Mouse (Mus musculus) stomach, postnatal 0 days (tissue): ENCODE results near the gene Mdga1. TPM values are rescaled to one million over a fixed set of nuclear protein-coding genes. Genes with fewer than 3 reads are reported as not detected.

Experiments used
- ATAC-seq: fragments of 200-750 bp; cut with Nextera tagmentation; 2 replicates; pipeline ENCODE4 v1.8.0; 2017; ENCODE audit not compliant: low FRiP score, low TSS enrichment
- DNase-seq: peaks from one replicate; pipeline ENCODE4 v3.0.0-alpha.2; 2016; ENCODE audit warnings: low spot score
- H3K27ac ChIP-seq: fragments of 300-500 bp; sonication (generic); replicated peaks from 2 replicates; pipeline ENCODE4 v1.5.1; 2014; ENCODE audit warnings: mild to moderate bottlenecking, control low read depth
- H3K27me3 ChIP-seq: fragments of 300-500 bp; sonication (generic); 2 replicates; pipeline ENCODE4 v1.6.1; 2014; ENCODE audit warnings: low read length; ENCODE audit not compliant: control insufficient read depth, insufficient read depth
- H3K36me3 ChIP-seq: fragments of 300-500 bp; sonication (generic); 2 replicates; pipeline ENCODE4 v1.6.1; 2014; ENCODE audit warnings: low read length, mixed read lengths; ENCODE audit not compliant: control insufficient read depth, insufficient read depth
- H3K4me1 ChIP-seq: fragments of 300-500 bp; sonication (generic); replicated peaks from 2 replicates; pipeline ENCODE4 v1.6.1; 2014; ENCODE audit warnings: antibody characterized with exemption; ENCODE audit not compliant: control insufficient read depth, insufficient read depth
- H3K4me2 ChIP-seq: fragments of 300-500 bp; sonication (generic); replicated peaks from 2 replicates; pipeline ENCODE4 v1.6.1; 2014; ENCODE audit warnings: low read depth, mild to moderate bottlenecking, control low read depth, moderate library complexity
- H3K4me3 ChIP-seq: fragments of 300-500 bp; sonication (generic); 2 replicates; pipeline ENCODE4 v1.5.1; 2014; ENCODE audit warnings: low read depth, low read length, control low read depth
- H3K9ac ChIP-seq: fragments of 300-500 bp; sonication (generic); 2 replicates; pipeline ENCODE4 v1.6.1; 2014; ENCODE audit warnings: mild to moderate bottlenecking, low read length, control low read depth, mixed read lengths
- H3K9me3 ChIP-seq: fragments of 300-500 bp; sonication (generic); 2 replicates; pipeline ENCODE4 v1.6.1; 2016; ENCODE audit warnings: low read length; ENCODE audit not compliant: control insufficient read depth
- CTCF ChIP-seq: IDR thresholded peaks from 2 replicates; pipeline ENCODE4 v1.5.1; 2016; ENCODE audit warnings: antibody characterized with exemption, low read depth, mild to moderate bottlenecking, moderate library complexity
- EP300 ChIP-seq: optimal IDR thresholded peaks from 2 replicates; pipeline ENCODE3; 2016; ENCODE audit warnings: antibody characterized with exemption
- WGBS: fragments of 180-500 bp; shearing (Covaris S2); extraction: QIAGEN DNeasy Blood & Tissue Kit; methylation state at CpG from one replicate; pipeline ENCODE4 v1.1.7; 2014; 5-methylcytosine and 5-hydroxymethylcytosine counted together
- polyA plus RNA-seq: library from polyadenylated mRNA; unstranded; fragments of >200 nt; fragmentation: Nextera tagmentation; extraction: Ambion mirVana; gene quantifications from 2 replicates; pipeline ENCODE4 v1.2.1, GENCODE M21; 2015

Mdga1 gene
- polyA plus RNA-seq, 1 experiment from 2014 or later: 2.1 TPM

DNA sequence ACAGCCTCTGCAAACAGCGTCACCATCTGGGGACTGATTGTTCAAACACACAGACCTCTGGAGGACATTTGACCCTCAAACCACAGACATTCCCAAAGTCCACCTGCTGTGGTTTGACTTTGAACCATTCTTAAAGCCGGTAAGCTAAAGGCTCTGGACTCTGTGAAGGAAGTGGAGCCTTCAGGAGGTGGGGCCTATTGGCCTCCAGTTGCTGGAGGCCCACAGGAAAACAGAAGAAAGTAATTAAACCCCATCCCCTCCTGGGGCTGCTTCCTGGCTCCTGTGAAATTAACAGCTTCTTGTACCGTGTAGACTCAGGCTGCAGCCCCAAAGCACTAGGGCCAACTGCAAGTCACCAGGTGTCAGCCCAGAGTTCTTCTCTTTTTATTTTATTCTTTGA is 52.9 kb downstream of the Mdga1 start:
- TF ChIP-seq EP300 (no peak), CTCF (peak; percentile 25; the same call in 1 of the 2 replicates)
- Histone ChIP-seq H3K4me3 (no peak overlapping the region), H3K9me3 (no peaks in the 10 kb centered on the region), H3K27ac (no peak overlapping the region), H3K36me3 (no peaks in the 10 kb centered on the region), H3K9ac (no peak overlapping the region), H3K4me1 (no peaks in the 10 kb centered on the region), H3K27me3 (no peaks in the 10 kb centered on the region), H3K4me2 (no peak overlapping the region)
- DNase-seq (peak; percentile 43), ATAC-seq (peak; percentile 46; the same call in 1 of the 2 replicates)
- 20% methylated on average over 3 of the region's 3 CpGs for WGBS

GRCm38 (mm10) chr17:29915820-29916219 is 54.1 kb downstream of the Mdga1 start:
- 69% methylated on average over 10 of the region's 10 CpGs for WGBS
- Histone ChIP-seq H3K27me3 (no peaks in the 10 kb centered on the region), H3K4me3 (no peak overlapping the region), H3K9ac (no peak overlapping the region), H3K36me3 (no peaks in the 10 kb centered on the region), H3K27ac (no peak overlapping the region), H3K9me3 (no peaks in the 10 kb centered on the region), H3K4me2 (no peak overlapping the region), H3K4me1 (no peaks in the 10 kb centered on the region)
- DNase-seq (no peak), ATAC-seq (no peak)
- no peak for TF ChIP-seq EP300
- no peak for TF ChIP-seq CTCF

DNA sequence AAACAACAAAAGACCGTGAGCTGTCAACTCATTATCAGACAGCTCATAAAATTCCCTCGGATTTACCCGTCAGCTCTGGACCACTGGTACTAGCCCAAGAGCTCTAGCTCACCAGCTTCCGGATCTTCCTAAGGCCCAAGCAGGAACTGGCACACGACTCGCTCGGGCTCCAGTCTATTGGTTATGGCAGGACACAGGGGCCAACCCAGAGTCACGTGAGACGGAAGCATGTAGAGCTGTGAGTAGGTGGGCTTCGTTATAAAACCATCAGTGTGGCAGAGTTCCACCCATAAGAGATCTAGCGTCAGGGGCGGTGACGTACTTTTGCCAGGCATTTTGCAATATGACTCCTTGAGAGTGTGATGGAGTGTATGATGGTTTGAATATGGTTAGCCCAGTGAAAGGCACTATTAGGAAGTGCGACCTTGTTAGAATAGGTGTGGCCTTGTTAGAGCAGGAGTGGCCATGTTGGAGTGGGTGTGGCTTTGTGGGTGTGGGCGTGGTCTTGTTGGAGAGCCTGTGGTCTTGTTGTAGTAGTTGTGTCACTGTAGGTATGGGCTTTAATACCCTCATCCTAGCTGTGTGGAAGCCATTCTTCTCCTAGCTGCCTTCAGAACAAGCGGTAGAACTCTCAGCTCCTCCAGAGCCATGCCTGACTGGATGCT is 56.5 kb downstream of the Mdga1 start:
- 89% methylated on average over 16 of the region's 16 CpGs for WGBS
- H3K27ac ChIP-seq: no peak overlapping the region
- H3K36me3 ChIP-seq: no peaks in the 10 kb centered on the region
- H3K27me3 ChIP-seq: no peaks in the 10 kb centered on the region
- H3K4me2 ChIP-seq: no peak overlapping the region
- no peaks in the 10 kb centered on the region for H3K9me3 ChIP-seq
- no peak overlapping the region for H3K9ac ChIP-seq
- H3K4me1 ChIP-seq: no peaks in the 10 kb centered on the region
- DNase-seq (no peak), ATAC-seq (no peak)
- no peak overlapping the region for H3K4me3 ChIP-seq
- TF ChIP-seq EP300 (no peak), CTCF (no peak)

DNA sequence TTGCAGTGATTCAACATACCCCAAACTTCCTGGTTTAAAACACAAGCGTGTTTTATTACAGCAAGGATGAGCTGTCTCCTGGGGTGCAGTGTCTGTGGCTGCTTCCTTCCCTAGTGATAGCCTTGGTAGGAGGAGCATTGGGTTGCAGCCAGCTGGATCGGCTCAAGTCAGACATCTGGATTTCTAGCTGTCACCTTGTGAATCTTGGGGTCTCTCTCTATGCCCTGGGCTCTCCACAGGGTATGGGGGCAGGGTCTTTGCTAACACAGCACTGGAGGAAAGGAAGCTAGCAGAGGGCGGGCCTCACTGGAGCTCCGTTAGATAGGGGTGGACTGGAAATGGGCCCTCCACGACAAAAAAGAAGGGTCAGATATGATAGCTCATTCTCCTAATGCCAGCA is 57.2 kb downstream of the Mdga1 start:
- DNase-seq (no peak), ATAC-seq (no peak)
- Histone ChIP-seq H3K4me3 (no peak overlapping the region), H3K27ac (no peak overlapping the region), H3K36me3 (no peaks in the 10 kb centered on the region), H3K4me2 (no peak overlapping the region), H3K27me3 (no peaks in the 10 kb centered on the region), H3K9me3 (no peaks in the 10 kb centered on the region), H3K4me1 (no peaks in the 10 kb centered on the region), H3K9ac (no peak overlapping the region)
- TF ChIP-seq EP300: no peak
- TF ChIP-seq CTCF: no peak
- 41% methylated on average over 5 of the region's 5 CpGs for WGBS

DNA sequence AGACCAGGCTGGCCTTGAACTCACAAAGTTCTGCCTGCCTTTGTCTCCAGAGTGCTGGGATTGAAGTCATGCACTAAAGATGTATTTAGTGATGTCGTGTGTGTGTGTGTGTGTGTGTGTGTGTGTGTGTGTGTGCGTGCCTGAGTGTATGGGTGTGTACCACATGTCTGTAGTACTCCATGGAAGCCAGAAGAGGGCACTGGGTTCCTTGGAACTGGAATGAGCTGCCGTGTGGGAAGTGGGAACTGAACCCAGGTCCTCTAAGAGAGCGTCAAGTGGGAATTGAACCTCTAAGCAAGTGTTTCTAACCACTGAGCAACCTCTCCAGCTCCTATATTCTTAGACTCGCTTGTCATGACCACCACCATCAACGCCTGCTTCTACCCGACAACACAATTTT is 60.9 kb downstream of the Mdga1 start:
- H3K27me3 ChIP-seq: no peaks in the 10 kb centered on the region
- TF ChIP-seq CTCF (peak; percentile 11; the same call in 1 of the 2 replicates), EP300 (no peak)
- no peak overlapping the region for H3K9ac ChIP-seq
- no peak overlapping the region for H3K4me3 ChIP-seq
- WGBS: 91% methylated on average over 7 of the region's 7 CpGs
- no peaks in the 10 kb centered on the region for H3K4me1 ChIP-seq
- H3K9me3 ChIP-seq: no peaks in the 10 kb centered on the region
- DNase-seq: no peak
- H3K4me2 ChIP-seq: no peak overlapping the region
- ATAC-seq: no peak
- H3K36me3 ChIP-seq: no peaks in the 10 kb centered on the region
- H3K27ac ChIP-seq: no peak overlapping the region

DNA sequence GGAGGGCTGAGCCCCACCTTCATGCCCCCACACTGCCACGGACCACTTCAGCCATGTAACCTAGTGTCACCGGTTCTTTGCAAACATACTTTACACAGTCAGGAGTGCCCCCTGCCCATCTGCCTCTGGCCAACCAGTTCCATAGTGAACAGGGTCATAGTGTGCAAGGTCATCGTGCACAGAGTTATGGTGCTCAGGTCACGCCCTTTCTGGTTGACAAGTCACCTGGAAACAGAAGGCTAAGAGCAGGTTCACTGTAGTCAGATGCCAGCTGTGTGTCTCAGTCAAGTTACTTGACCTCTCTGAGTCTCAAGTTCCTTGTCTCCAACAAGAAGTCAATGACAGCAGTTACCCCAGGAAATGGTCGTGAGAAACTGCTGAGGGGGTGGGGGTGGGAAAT is 65.2 kb downstream of the Mdga1 start:
- Histone ChIP-seq H3K27me3 (no peaks in the 10 kb centered on the region), H3K9me3 (no peaks in the 10 kb centered on the region), H3K9ac (no peak overlapping the region), H3K36me3 (no peaks in the 10 kb centered on the region), H3K27ac (no peak overlapping the region), H3K4me3 (no peak overlapping the region), H3K4me2 (no peak overlapping the region), H3K4me1 (no peaks in the 10 kb centered on the region)
- WGBS: 68% methylated on average over 5 of the region's 5 CpGs
- DNase-seq (no peak), ATAC-seq (no peak)
- no peak for TF ChIP-seq CTCF
- TF ChIP-seq EP300: no peak
